Mouse (Mus musculus): ENCODE measurements around the gene Tgif1. TPM values are rescaled to one million over a fixed set of nuclear protein-coding genes. Genes with fewer than 3 reads are reported as not detected.

Gene Tgif1
- total and polyA plus RNA-seq, 2 experiments from 2014 or later = 4.2 to 5.8 TPM

DNA sequence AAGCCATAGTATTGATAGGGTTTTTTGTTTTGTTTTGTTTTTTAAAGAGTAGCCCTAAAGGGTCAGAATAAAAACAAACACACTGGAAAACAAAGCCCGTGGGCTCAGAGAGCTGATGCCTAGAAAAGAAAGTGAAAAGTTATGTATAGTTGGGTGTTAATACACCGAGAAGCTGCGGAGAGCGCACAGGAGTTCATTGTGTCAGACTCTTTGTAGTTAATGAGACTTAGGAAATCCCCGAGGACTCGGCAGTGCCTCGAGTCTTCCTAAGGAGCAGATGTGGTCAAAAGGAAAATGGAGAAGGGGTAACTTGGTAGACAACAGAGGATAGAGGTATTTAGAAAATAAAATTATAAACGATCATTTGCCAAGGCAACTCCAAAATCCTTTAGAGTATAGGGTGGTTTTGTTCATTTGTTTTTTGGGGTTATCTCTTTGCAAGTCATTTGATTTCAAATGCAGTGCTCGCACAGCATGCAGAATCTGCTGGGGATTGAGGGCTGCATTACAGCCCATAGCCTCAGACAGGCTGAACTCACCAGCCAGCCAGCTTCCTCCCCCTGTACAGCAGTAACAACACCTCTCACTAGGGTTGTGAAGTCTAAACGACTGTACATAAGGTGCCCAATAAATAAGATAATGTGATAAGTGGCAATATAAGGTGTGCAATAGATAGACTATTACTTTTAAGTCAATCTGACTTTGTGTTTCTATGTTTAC, 18.1 kb downstream of the Tgif1 start:
- Histone ChIP-seq H3K27me3 (ENCODE audit: insufficient read depth, low read length) (0 out of 2 replicates have a peak, but pooled peaks cover 7% of the 10 kb centered on the region), H3K4me3 (ENCODE audit: low read depth, low read length) (peak overlapping the region; percentile 43), H3K4me1 (ENCODE audit: insufficient read depth, low read length) (peaks cover 3% of the 10 kb centered on the region; the same call in 1 of the 2 replicates), H3K9ac (replicated peaks; ENCODE audit: low read length, poor library complexity, severe bottlenecking) (peak overlapping the region; percentile 51; the same call in 1 of the 2 replicates), H3K9me3 (ENCODE audit: low read length) (no peaks in the 10 kb centered on the region), H3K27ac (ENCODE audit: low read depth, low read length) (no peak overlapping the region), H3K4me2 (ENCODE audit: low read depth, low read length, poor library complexity, severe bottlenecking) (peak overlapping the region; percentile 90), H3K36me3 (ENCODE audit: insufficient read depth, low read length) (no peaks in the 10 kb centered on the region)
- ATAC-seq (ENCODE audit: low FRiP score) (no peak), DNase-seq (ENCODE audit: low spot score) (no peak)
- TF ChIP-seq CTCF (IDR thresholded peaks at IDR 0.05) = no peak
- WGBS = 2% methylated on average over 10 of the region's 10 CpGs

DNA sequence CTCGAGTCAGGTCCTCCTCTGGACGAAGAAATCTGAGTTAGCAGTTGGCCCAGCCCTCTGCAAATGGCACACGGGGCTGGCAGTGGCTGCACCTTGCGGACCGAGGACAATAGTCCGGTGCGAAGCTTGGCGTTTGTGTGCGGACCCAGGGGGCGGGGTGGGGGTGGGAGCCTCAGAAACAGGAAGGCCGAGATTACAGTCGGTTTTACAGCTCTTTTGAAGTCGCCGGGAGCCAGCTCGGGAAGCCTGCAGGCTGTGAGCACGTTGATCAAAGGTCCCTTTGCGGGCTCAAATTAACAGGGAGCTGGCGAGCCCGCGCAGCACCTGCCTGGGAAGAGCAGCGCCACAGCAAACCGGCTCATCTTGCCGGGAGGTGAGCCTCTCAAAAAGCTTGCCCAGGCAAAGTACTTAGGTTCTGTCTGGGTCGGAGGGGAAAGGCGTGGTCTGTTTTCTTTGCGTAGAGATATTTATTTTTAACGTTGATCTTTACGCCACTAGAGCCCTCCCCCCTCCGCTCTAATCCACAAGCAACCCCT, 18.8 kb downstream of the Tgif1 start:
- H3K9me3 ChIP-seq (ENCODE audit: low read length) = no peaks in the 10 kb centered on the region
- ATAC-seq (ENCODE audit: low FRiP score) (0 out of 2 replicates have a peak, but pooled peaks have one; percentile 38), DNase-seq (ENCODE audit: low spot score) (no peak)
- H3K4me3 ChIP-seq (ENCODE audit: low read depth, low read length) = peak overlapping the region; percentile 43
- 0 out of 2 replicates have a peak, but pooled peaks cover 7% of the 10 kb centered on the region for H3K27me3 ChIP-seq (ENCODE audit: insufficient read depth, low read length)
- H3K4me2 ChIP-seq (ENCODE audit: low read depth, low read length, poor library complexity, severe bottlenecking) = peak overlapping the region; percentile 90
- H3K27ac ChIP-seq (ENCODE audit: low read depth, low read length) = no peak overlapping the region
- no peaks in the 10 kb centered on the region for H3K36me3 ChIP-seq (ENCODE audit: insufficient read depth, low read length)
- TF ChIP-seq CTCF (IDR thresholded peaks at IDR 0.05) = no peak
- H3K4me1 ChIP-seq (ENCODE audit: insufficient read depth, low read length) = peaks cover 3% of the 10 kb centered on the region; the same call in 1 of the 2 replicates
- under 1% methylated on average over 29 of the region's 29 CpGs for WGBS
- peak overlapping the region; percentile 51 for H3K9ac ChIP-seq (replicated peaks; ENCODE audit: low read length, poor library complexity, severe bottlenecking)

DNA sequence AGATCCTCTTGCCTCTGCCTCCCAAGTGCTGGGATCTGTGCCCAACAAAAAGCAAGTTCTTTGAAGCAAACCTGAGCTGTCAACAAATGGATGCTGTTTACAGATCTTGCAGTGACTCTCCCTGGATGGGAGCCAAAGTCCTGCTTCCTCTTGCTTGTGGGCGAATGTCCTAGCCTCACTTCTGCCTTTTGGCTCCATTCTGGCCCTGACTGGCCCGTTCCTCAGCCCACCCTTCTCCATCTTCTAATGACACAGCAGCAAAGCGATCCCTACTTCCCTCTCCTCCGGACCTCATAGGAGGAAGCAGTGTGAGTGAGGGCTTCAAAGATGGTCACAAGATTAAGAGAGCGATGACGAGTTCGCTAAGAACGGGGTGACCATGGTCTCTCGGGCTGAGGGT, 20.8 kb downstream of the Tgif1 start:
- no peak overlapping the region for H3K9ac ChIP-seq (replicated peaks; ENCODE audit: low read length, poor library complexity, severe bottlenecking)
- H3K36me3 ChIP-seq (ENCODE audit: insufficient read depth, low read length) = no peaks in the 10 kb centered on the region
- 90% methylated on average over 9 of the region's 9 CpGs for WGBS
- DNase-seq (ENCODE audit: low spot score) = no peak
- H3K9me3 ChIP-seq (ENCODE audit: low read length) = no peaks in the 10 kb centered on the region
- no peak for ATAC-seq (ENCODE audit: low FRiP score)
- H3K27me3 ChIP-seq (ENCODE audit: insufficient read depth, low read length) = 0 out of 2 replicates have a peak, but pooled peaks cover 7% of the 10 kb centered on the region
- no peak overlapping the region for H3K27ac ChIP-seq (ENCODE audit: low read depth, low read length)
- peaks cover 3% of the 10 kb centered on the region; the same call in 1 of the 2 replicates for H3K4me1 ChIP-seq (ENCODE audit: insufficient read depth, low read length)
- no peak for TF ChIP-seq CTCF (IDR thresholded peaks at IDR 0.05)
- H3K4me2 ChIP-seq (ENCODE audit: low read depth, low read length, poor library complexity, severe bottlenecking) = no peak overlapping the region
- no peak overlapping the region for H3K4me3 ChIP-seq (ENCODE audit: low read depth, low read length)

DNA sequence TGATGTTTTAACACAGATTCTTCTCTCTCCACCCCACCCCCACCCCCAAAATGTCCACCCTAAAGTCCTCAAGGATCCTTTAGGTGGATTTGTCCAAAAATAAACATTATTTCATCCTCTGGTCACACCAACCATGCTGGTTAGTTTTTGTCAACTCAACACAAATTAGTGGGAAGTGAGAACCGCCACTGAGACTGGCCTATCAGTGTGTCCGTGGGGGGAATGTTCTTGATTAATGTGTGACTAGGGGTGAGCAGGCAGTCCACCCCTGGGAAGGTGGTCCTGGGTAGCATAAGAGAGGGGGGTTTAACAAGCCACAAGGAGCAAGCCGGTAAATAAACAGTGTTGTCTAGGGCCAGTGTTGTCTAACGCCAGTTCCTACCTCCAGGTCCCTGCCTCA, 21.8 kb downstream of the Tgif1 start:
- Histone ChIP-seq H3K36me3 (ENCODE audit: insufficient read depth, low read length) (no peaks in the 10 kb centered on the region), H3K4me1 (ENCODE audit: insufficient read depth, low read length) (peaks cover 3% of the 10 kb centered on the region; the same call in 1 of the 2 replicates), H3K9ac (replicated peaks; ENCODE audit: low read length, poor library complexity, severe bottlenecking) (no peak overlapping the region), H3K27ac (ENCODE audit: low read depth, low read length) (no peak overlapping the region), H3K9me3 (ENCODE audit: low read length) (no peaks in the 10 kb centered on the region), H3K4me3 (ENCODE audit: low read depth, low read length) (no peak overlapping the region), H3K4me2 (ENCODE audit: low read depth, low read length, poor library complexity, severe bottlenecking) (no peak overlapping the region), H3K27me3 (ENCODE audit: insufficient read depth, low read length) (0 out of 2 replicates have a peak, but pooled peaks cover 5% of the 10 kb centered on the region)
- no peak for ATAC-seq (ENCODE audit: low FRiP score)
- no peak for TF ChIP-seq CTCF (IDR thresholded peaks at IDR 0.05)
- no peak for DNase-seq (ENCODE audit: low spot score)
- 97% methylated on average over 4 of the region's 4 CpGs for WGBS

DNA sequence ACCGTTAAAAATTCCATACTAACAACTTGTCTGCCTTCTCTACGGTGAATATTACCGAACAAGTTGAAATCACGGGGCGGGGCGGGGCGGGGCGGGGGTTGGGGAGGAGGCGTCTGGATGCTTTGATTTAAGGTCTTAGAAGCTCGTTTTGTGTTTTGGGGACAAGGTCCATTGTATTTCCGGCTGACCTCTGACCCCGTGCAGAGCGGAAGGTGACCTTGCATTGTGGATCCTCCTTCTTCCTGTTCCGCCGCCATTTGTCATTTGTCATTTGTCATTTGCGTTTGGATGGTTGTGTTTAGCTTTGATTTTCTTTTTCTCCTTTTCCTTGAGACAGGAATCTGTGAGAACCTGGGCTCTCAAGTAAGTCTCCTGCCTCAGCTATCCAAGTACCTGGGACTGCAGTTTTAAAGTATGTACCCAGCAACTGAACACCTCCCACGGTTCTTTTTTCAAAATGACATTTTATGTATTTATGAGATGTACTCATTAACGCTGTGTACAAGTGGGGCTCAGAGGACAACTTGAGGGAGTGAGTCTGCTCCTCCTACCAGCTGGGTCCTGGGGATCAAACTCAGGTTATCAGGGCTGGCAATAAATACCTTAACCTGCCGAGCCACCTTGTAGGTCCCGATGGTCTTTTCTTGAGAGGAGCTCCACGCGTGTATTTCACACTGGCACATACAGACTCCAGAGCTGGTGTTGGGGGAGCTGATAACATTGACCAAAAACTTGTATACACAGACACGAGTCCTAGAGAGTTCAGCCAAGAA, 23.2 kb downstream of the Tgif1 start:
- Histone ChIP-seq H3K4me1 (ENCODE audit: insufficient read depth, low read length) (peaks cover 3% of the 10 kb centered on the region; the same call in 1 of the 2 replicates), H3K9ac (replicated peaks; ENCODE audit: low read length, poor library complexity, severe bottlenecking) (no peak overlapping the region), H3K36me3 (ENCODE audit: insufficient read depth, low read length) (no peaks in the 10 kb centered on the region), H3K4me3 (ENCODE audit: low read depth, low read length) (no peak overlapping the region), H3K27ac (ENCODE audit: low read depth, low read length) (no peak overlapping the region), H3K9me3 (ENCODE audit: low read length) (no peaks in the 10 kb centered on the region), H3K4me2 (ENCODE audit: low read depth, low read length, poor library complexity, severe bottlenecking) (no peak overlapping the region), H3K27me3 (ENCODE audit: insufficient read depth, low read length) (no peaks in the 10 kb centered on the region)
- 68% methylated on average over 23 of the region's 23 CpGs for WGBS
- TF ChIP-seq CTCF (IDR thresholded peaks at IDR 0.05) = no peak
- ATAC-seq (ENCODE audit: low FRiP score) = no peak
- no peak for DNase-seq (ENCODE audit: low spot score)
